Mouse (Mus musculus): ENCODE results near the gene Ift52. TPM values are rescaled to one million over a fixed set of nuclear protein-coding genes. Genes with fewer than 3 reads are reported as not detected.

Ift52 gene
- polyA plus RNA-seq, 1 experiment from 2014 or later, result 38.0 TPM

DNA sequence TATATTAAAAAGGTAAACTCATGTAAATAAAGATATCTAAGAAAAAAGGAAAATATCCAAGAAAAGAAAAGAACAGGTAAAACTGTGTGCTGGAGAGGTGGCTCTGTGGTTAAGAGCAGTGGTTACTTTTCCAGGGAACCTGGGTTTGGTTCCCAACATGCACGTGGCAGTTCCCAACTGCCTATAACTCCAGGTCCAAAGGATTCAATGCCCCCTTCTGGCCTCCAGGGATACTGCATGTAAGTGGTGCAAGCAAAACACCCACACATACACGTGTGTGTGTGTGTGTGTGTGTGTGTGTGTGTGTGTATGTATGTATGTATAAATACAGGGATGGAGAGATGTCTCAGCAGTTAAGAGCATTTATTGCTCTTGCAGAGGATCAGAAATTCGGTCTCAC lies 17.4 kb upstream of the Ift52 start:
- no peaks in the 10 kb centered on the region for H3K27me3 ChIP-seq (replicated peaks; ENCODE audit: control insufficient read depth, insufficient read depth, low read length)
- 33% methylated on average over 3 of the region's 3 CpGs for whole genome bisulfite sequencing

DNA sequence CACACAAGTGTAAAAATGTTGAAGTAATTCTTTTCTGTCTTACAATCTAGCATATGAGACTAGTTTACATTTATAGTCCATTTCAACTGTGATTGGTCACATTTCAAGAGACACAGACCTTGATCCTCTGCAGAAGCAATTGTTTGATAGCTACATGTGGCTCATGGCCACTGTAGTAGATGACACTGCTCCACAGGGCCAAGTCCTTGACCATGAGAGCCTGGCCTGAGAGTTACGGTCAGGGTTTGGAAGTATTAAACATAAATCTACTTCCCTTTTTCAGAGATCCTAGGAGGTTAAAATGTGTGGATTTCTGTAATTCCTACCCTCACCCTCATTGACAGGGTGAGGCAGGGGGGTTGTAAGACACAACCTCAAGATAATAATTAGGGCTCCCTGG lies 16.1 kb upstream of the Ift52 start:
- H3K36me3 ChIP-seq (ENCODE audit: control insufficient read depth, insufficient read depth), result no peaks in the 10 kb centered on the region
- no peaks in the 10 kb centered on the region for H3K27me3 ChIP-seq (replicated peaks; ENCODE audit: control insufficient read depth, insufficient read depth, low read length)
- no peak overlapping the region for H3K9ac ChIP-seq (replicated peaks; ENCODE audit: low read depth, low read length)
- H3K9me3 ChIP-seq (ENCODE audit: control insufficient read depth, low read length), result no peaks in the 10 kb centered on the region
- H3K27ac ChIP-seq (ENCODE audit: low read length), result no peak overlapping the region
- WGBS, result 89% methylated on average over 1 of the region's 1 CpGs
- ATAC-seq, result no peak
- H3K4me2 ChIP-seq (ENCODE audit: low read length), result no peak overlapping the region
- no peaks in the 10 kb centered on the region for H3K4me1 ChIP-seq (replicated peaks; ENCODE audit: control insufficient read depth, insufficient read depth, low read length)
- no peak overlapping the region for H3K4me3 ChIP-seq (replicated peaks; ENCODE audit: low read length)

More for the DNA sequence above, 17.4 kb upstream of the Ift52 start:
- no peaks in the 10 kb centered on the region for H3K4me1 ChIP-seq (replicated peaks; ENCODE audit: control insufficient read depth, insufficient read depth, low read length)
- no peaks in the 10 kb centered on the region for H3K9me3 ChIP-seq (ENCODE audit: control insufficient read depth, low read length)
- no peak for ATAC-seq
- H3K9ac ChIP-seq (replicated peaks; ENCODE audit: low read depth, low read length), result no peak overlapping the region
- H3K27ac ChIP-seq (ENCODE audit: low read length), result no peak overlapping the region
- H3K36me3 ChIP-seq (ENCODE audit: control insufficient read depth, insufficient read depth), result no peaks in the 10 kb centered on the region
- no peak overlapping the region for H3K4me2 ChIP-seq (ENCODE audit: low read length)
- no peak overlapping the region for H3K4me3 ChIP-seq (replicated peaks; ENCODE audit: low read length)

DNA sequence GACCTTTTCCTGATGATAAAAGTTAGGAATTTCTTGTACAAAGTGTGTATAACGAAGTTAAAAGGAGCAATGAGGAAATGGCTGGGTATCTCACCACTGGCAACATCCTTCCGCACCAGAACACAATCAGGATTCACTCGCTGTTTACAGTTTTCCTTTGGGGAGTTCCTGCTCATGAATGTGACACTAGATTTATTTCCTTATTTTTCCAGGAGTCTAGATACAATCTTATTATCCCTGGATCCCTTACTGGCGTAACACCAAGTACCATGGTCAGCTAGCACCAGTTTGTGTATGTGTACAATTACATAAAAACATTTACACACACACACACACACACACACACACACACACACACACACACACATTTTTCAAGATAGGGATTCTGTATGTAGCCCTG lies 9.9 kb upstream of the Ift52 start:
- no peaks in the 10 kb centered on the region for H3K36me3 ChIP-seq (ENCODE audit: control insufficient read depth, insufficient read depth)
- no peak overlapping the region for H3K4me3 ChIP-seq (replicated peaks; ENCODE audit: low read length)
- H3K27ac ChIP-seq (ENCODE audit: low read length), result no peak overlapping the region
- no peak for ATAC-seq
- H3K9ac ChIP-seq (replicated peaks; ENCODE audit: low read depth, low read length), result no peak overlapping the region
- H3K9me3 ChIP-seq (ENCODE audit: control insufficient read depth, low read length), result no peaks in the 10 kb centered on the region
- no peak overlapping the region for H3K4me2 ChIP-seq (ENCODE audit: low read length)
- H3K27me3 ChIP-seq (replicated peaks; ENCODE audit: control insufficient read depth, insufficient read depth, low read length), result no peaks in the 10 kb centered on the region; the same call in 1 of the 2 replicates
- H3K4me1 ChIP-seq (replicated peaks; ENCODE audit: control insufficient read depth, insufficient read depth, low read length), result no peaks in the 10 kb centered on the region
- WGBS, result 87% methylated on average over 4 of the region's 4 CpGs

DNA sequence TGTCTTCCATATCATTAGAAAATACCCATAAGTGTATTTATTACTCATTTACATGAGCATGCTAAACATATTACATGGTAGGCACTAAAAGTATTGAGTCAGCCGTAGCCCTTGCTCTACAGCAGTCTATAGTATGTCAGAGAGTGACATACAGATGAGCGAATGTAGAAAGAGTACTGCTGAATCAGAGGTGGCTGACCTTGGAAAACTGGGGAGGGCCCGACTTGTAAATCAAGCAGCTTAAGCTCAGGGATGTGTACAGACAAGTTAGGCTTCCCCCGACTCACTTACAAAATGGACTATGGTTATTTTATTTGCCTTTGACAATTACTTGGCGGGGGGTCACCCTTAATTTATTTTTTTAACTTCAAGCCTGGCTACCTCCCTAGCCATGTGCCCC lies 14.1 kb downstream of the Ift52 start:
- no peaks in the 10 kb centered on the region for H3K27me3 ChIP-seq (replicated peaks; ENCODE audit: control insufficient read depth, insufficient read depth, low read length)
- ATAC-seq, result no peak
- no peaks in the 10 kb centered on the region for H3K4me1 ChIP-seq (replicated peaks; ENCODE audit: control insufficient read depth, insufficient read depth, low read length)
- H3K9ac ChIP-seq (replicated peaks; ENCODE audit: low read depth, low read length), result no peak overlapping the region
- H3K36me3 ChIP-seq (ENCODE audit: control insufficient read depth, insufficient read depth), result peaks cover 33% of the 10 kb centered on the region
- no peak overlapping the region for H3K4me3 ChIP-seq (replicated peaks; ENCODE audit: low read length)
- 94% methylated on average over 5 of the region's 5 CpGs for WGBS
- no peaks in the 10 kb centered on the region for H3K9me3 ChIP-seq (ENCODE audit: control insufficient read depth, low read length)
- H3K27ac ChIP-seq (ENCODE audit: low read length), result no peak overlapping the region
- H3K4me2 ChIP-seq (ENCODE audit: low read length), result no peak overlapping the region

DNA sequence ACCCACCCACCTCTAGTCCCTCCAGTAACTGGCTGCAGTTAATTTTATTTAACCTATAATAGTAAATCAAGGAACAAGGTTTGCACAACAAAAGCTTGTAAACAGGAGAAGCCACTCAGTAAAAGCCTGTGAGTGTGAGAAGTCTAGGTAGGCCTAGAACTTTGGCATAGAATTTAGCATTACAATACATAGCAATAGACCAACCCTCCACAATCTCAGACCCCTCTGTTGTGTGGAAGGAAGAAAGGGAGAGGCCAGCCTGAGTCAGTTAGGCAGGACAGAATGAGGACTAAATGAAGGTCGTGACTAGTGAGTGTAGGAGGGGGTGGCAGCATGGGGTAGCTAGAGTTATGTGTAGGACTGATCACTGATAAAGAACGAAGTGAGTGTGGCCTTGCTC lies 14.6 kb downstream of the Ift52 start:
- Histone ChIP-seq H3K27me3 (replicated peaks; ENCODE audit: control insufficient read depth, insufficient read depth, low read length) (no peaks in the 10 kb centered on the region), H3K9me3 (ENCODE audit: control insufficient read depth, low read length) (no peaks in the 10 kb centered on the region), H3K4me1 (replicated peaks; ENCODE audit: control insufficient read depth, insufficient read depth, low read length) (no peaks in the 10 kb centered on the region), H3K36me3 (ENCODE audit: control insufficient read depth, insufficient read depth) (peaks cover 30% of the 10 kb centered on the region), H3K4me3 (replicated peaks; ENCODE audit: low read length) (no peak overlapping the region), H3K4me2 (ENCODE audit: low read length) (no peak overlapping the region), H3K27ac (ENCODE audit: low read length) (no peak overlapping the region), H3K9ac (replicated peaks; ENCODE audit: low read depth, low read length) (no peak overlapping the region)
- no peak for ATAC-seq
- WGBS, result 76% methylated on average over 2 of the region's 2 CpGs

DNA sequence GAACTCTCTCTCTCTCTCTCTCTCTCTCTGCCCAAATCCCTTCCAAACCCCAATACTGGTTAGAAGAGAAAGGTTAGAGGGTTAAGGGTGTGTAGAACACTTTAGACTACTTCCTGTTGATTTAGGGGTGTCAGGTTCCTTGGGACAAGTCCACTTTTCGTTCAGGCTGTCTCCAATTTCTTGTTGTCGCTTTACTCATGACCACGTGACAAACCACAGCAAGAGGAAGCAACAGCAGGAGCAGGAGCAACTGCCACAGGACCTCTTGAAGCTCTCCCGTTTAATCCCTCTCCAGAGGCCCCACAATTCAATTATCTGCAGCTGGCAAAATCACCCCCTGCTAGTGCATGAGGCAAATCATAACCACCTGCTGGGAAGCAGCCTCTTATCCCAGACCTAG lies 15.5 kb downstream of the Ift52 start:
- Histone ChIP-seq H3K9me3 (ENCODE audit: control insufficient read depth, low read length) (no peaks in the 10 kb centered on the region), H3K36me3 (ENCODE audit: control insufficient read depth, insufficient read depth) (peaks cover 27% of the 10 kb centered on the region), H3K9ac (replicated peaks; ENCODE audit: low read depth, low read length) (no peak overlapping the region), H3K4me3 (replicated peaks; ENCODE audit: low read length) (no peak overlapping the region), H3K4me1 (replicated peaks; ENCODE audit: control insufficient read depth, insufficient read depth, low read length) (no peaks in the 10 kb centered on the region), H3K27ac (ENCODE audit: low read length) (no peak overlapping the region), H3K4me2 (ENCODE audit: low read length) (no peak overlapping the region), H3K27me3 (replicated peaks; ENCODE audit: control insufficient read depth, insufficient read depth, low read length) (no peaks in the 10 kb centered on the region)
- 40% methylated on average over 4 of the region's 4 CpGs for WGBS
- no peak for ATAC-seq

DNA sequence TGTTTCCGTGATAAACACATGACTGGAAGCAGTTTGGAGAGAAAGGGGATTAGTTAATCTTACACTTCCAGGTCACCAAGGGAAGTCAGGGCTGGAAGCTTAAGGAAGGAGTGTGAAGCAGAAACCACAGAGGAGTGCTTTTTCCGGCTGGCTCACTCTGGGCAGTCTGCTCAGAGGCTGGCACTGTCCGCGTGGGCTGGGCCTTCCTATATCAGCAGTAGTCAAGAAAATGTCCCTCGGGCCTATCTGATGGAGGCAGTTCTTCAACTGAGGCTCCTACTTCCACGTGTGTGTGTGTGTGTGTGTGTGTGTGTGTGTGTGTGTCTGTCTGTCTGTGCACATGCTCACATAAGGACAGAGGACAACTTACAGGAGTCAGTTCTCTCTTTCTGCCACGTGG lies 22.8 kb downstream of the Ift52 start:
- Histone ChIP-seq H3K9ac (replicated peaks; ENCODE audit: low read depth, low read length) (no peak overlapping the region), H3K36me3 (ENCODE audit: control insufficient read depth, insufficient read depth) (peaks cover 24% of the 10 kb centered on the region), H3K4me1 (replicated peaks; ENCODE audit: control insufficient read depth, insufficient read depth, low read length) (no peaks in the 10 kb centered on the region), H3K27ac (ENCODE audit: low read length) (no peak overlapping the region), H3K4me3 (replicated peaks; ENCODE audit: low read length) (no peak overlapping the region), H3K4me2 (ENCODE audit: low read length) (no peak overlapping the region), H3K27me3 (replicated peaks; ENCODE audit: control insufficient read depth, insufficient read depth, low read length) (no peaks in the 10 kb centered on the region), H3K9me3 (ENCODE audit: control insufficient read depth, low read length) (no peaks in the 10 kb centered on the region)
- no peak for ATAC-seq
- WGBS, result 89% methylated on average over 7 of the region's 7 CpGs

DNA sequence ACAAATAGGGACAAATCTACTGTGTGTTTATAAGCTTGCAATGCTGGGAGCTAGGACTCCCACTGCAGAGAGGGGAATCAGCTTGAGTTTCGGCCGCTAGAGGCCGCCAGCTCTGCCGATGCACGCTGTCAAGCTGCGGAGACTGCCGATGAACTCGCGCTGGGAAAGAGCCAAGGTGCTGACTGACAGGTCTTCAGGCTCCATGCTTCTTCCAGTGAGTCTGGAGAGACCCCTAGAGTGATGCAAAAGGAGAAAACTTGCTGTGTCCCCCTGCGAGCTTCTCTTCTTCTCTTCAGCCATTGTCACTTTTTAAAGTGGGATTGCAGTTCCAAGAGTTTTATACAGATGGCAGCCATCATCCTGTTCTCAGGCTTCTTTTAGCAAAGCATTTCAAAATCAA lies 31.0 kb downstream of the Ift52 start:
- Histone ChIP-seq H3K4me2 (ENCODE audit: low read length) (peak overlapping the region; percentile 58), H3K9me3 (ENCODE audit: control insufficient read depth, low read length) (no peaks in the 10 kb centered on the region), H3K4me3 (replicated peaks; ENCODE audit: low read length) (peak overlapping the region; percentile 38), H3K36me3 (ENCODE audit: control insufficient read depth, insufficient read depth) (peaks cover 8% of the 10 kb centered on the region; the same call in 1 of the 2 replicates), H3K27me3 (replicated peaks; ENCODE audit: control insufficient read depth, insufficient read depth, low read length) (no peaks in the 10 kb centered on the region), H3K27ac (ENCODE audit: low read length) (no peak overlapping the region), H3K9ac (replicated peaks; ENCODE audit: low read depth, low read length) (peak overlapping the region; percentile 39; the same call in 1 of the 2 replicates), H3K4me1 (replicated peaks; ENCODE audit: control insufficient read depth, insufficient read depth, low read length) (0 out of 2 replicates have a peak, but pooled peaks cover 3% of the 10 kb centered on the region)
- peak; percentile 81 for ATAC-seq
- WGBS, result 3% methylated on average over 10 of the region's 10 CpGs

DNA sequence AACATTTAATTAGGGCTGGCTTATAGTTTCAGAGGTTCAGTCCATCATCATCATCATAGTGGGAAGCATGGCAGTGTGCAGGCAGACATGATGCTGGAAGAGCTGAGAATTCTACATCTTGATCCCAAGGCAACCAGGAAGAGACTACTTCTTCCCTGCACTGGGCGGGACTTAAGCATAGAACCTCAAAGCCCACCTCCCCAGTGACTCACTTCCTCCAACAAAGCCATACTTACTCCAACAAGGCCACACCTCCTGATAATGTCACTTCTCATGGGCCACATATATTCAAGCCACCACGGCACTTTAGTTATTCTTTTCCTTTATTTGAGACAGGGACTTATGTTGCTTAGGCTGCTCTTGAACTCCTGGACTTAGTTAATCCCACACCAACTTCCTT lies 32.0 kb downstream of the Ift52 start:
- Histone ChIP-seq H3K27ac (ENCODE audit: low read length) (no peak overlapping the region), H3K9ac (replicated peaks; ENCODE audit: low read depth, low read length) (no peak overlapping the region), H3K27me3 (replicated peaks; ENCODE audit: control insufficient read depth, insufficient read depth, low read length) (no peaks in the 10 kb centered on the region), H3K9me3 (ENCODE audit: control insufficient read depth, low read length) (no peaks in the 10 kb centered on the region), H3K36me3 (ENCODE audit: control insufficient read depth, insufficient read depth) (peaks cover 8% of the 10 kb centered on the region; the same call in 1 of the 2 replicates), H3K4me1 (replicated peaks; ENCODE audit: control insufficient read depth, insufficient read depth, low read length) (peaks cover 8% of the 10 kb centered on the region), H3K4me3 (replicated peaks; ENCODE audit: low read length) (no peak overlapping the region), H3K4me2 (ENCODE audit: low read length) (no peak overlapping the region)
- 94% methylated on average over 2 of the region's 2 CpGs for WGBS
- no peak for ATAC-seq

DNA sequence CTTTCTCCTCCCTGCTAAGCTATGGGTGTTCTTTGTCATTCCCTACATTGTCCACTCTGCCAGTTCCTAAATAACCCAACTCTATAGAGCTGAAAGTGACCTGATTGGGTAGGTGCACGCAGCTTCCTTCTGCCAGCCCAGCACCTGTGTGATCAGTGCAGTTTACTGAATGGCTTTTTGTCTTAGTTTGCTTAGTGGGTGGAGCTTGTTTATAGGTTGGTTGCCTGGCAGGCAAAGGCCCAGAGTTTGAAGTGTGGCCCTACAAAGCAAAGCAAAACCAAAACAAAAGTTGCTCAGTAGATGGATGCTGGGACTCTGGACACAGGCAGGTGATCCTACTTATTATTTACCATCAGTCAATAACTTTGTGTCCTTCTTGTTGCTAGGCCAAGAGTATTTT lies 34.5 kb downstream of the Ift52 start:
- no peak overlapping the region for H3K4me2 ChIP-seq (ENCODE audit: low read length)
- WGBS, result 71% methylated on average over 1 of the region's 1 CpGs
- H3K27me3 ChIP-seq (replicated peaks; ENCODE audit: control insufficient read depth, insufficient read depth, low read length), result no peaks in the 10 kb centered on the region
- peaks cover 3% of the 10 kb centered on the region; the same call in 1 of the 2 replicates for H3K36me3 ChIP-seq (ENCODE audit: control insufficient read depth, insufficient read depth)
- H3K4me1 ChIP-seq (replicated peaks; ENCODE audit: control insufficient read depth, insufficient read depth, low read length), result peaks cover 20% of the 10 kb centered on the region
- ATAC-seq, result no peak
- H3K27ac ChIP-seq (ENCODE audit: low read length), result no peak overlapping the region
- H3K4me3 ChIP-seq (replicated peaks; ENCODE audit: low read length), result no peak overlapping the region
- H3K9me3 ChIP-seq (ENCODE audit: control insufficient read depth, low read length), result no peaks in the 10 kb centered on the region
- H3K9ac ChIP-seq (replicated peaks; ENCODE audit: low read depth, low read length), result no peak overlapping the region
